Mouse (Mus musculus) neural tube, embryonic 11.5 days (tissue): ENCODE results near the gene Slc25a51. TPM values are rescaled to one million over a fixed set of nuclear protein-coding genes. Genes with fewer than 3 reads are reported as not detected.

Experiments
- ATAC-seq: fragments of 200-750 bp; cut with Nextera tagmentation; 2 replicates; pipeline ENCODE4 v1.8.0; 2017; ENCODE audit warnings: moderate number of reproducible peaks, mild to moderate bottlenecking, moderate TSS enrichment, moderate library complexity; ENCODE audit not compliant: insufficient read depth, low FRiP score, low TSS enrichment
- DNase-seq: peaks from one replicate; pipeline ENCODE4 v3.0.0-alpha.2; 2015; ENCODE audit warnings: low spot score
- H3K27ac ChIP-seq: fragments of 300-500 bp; sonication (generic); 2 replicates; pipeline ENCODE4 v1.5.1; 2014; ENCODE audit warnings: low read depth, mild to moderate bottlenecking, low read length
- H3K27me3 ChIP-seq: fragments of 300-500 bp; sonication (generic); 2 replicates; pipeline ENCODE4 v1.6.1; 2014; ENCODE audit warnings: mild to moderate bottlenecking, low read length, mixed read lengths; ENCODE audit not compliant: control insufficient read depth, insufficient read depth
- H3K36me3 ChIP-seq: fragments of 300-500 bp; sonication (generic); 2 replicates; pipeline ENCODE4 v1.6.1; 2014; ENCODE audit warnings: mild to moderate bottlenecking, low read length, moderate library complexity, mixed read lengths; ENCODE audit not compliant: control insufficient read depth, insufficient read depth
- H3K4me1 ChIP-seq: fragments of 300-500 bp; sonication (generic); 2 replicates; pipeline ENCODE4 v1.6.1; 2014; ENCODE audit warnings: low read length, mixed read lengths; ENCODE audit not compliant: control insufficient read depth, insufficient read depth
- H3K4me2 ChIP-seq: fragments of 300-500 bp; sonication (generic); 2 replicates; pipeline ENCODE4 v1.6.1; 2014; ENCODE audit warnings: low read depth, mild to moderate bottlenecking, moderate library complexity
- H3K4me3 ChIP-seq: fragments of 300-500 bp; sonication (generic); 2 replicates; pipeline ENCODE4 v1.5.1; 2014; ENCODE audit warnings: low read depth, low read length
- H3K9ac ChIP-seq: fragments of 300-500 bp; sonication (generic); 2 replicates; pipeline ENCODE4 v1.6.1; 2014; ENCODE audit warnings: mild to moderate bottlenecking, low read length
- H3K9me3 ChIP-seq: fragments of 300-500 bp; sonication (generic); 2 replicates; pipeline ENCODE4 v1.6.1; 2016; ENCODE audit warnings: low read length; ENCODE audit not compliant: control insufficient read depth
- WGBS: fragments of 180-500 bp; shearing (Covaris S2); extraction: QIAGEN DNeasy Blood & Tissue Kit; methylation state at CpG from one replicate; pipeline ENCODE4 v1.1.7; 2014; 5-methylcytosine and 5-hydroxymethylcytosine counted together
- polyA plus RNA-seq: library from polyadenylated mRNA; unstranded; fragments of >200 nt; fragmentation: Nextera tagmentation; extraction: Ambion mirVana; gene quantifications from 2 replicates; pipeline ENCODE4 v1.2.1, GENCODE M21; 2014

Slc25a51 gene
- polyA plus RNA-seq, 1 experiment from 2014 or later: 72.7 TPM

DNA sequence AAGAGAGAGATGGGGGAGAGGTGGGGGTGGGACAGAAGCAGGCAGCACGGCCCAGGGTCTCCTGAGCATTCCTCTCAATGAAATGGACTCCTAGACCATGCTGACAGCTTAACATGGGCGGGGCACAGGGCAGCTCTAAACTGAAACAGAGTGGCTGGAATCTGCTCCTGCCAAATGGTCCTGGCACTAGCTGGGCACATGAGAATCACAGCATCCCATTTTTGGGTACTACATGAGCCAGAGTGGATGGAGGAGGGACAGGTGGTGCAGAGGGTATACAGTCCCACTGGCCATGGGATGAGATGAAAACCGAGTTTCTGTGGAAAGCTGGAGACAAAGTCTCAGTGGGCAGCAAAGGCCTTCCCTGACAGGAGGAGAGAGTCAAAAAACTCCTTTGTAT, 36.7 kb upstream of the Slc25a51 start:
- ATAC-seq: no peak
- no peak overlapping the region for H3K4me2 ChIP-seq
- no peak overlapping the region for H3K27ac ChIP-seq
- H3K9ac ChIP-seq: no peak overlapping the region
- no peaks in the 10 kb centered on the region for H3K9me3 ChIP-seq
- no peak for DNase-seq
- H3K4me1 ChIP-seq: peaks cover under 1% of the 10 kb centered on the region; the same call in 1 of the 2 replicates
- 53% methylated on average over 3 of the region's 3 CpGs for WGBS
- no peak overlapping the region for H3K4me3 ChIP-seq
- no peaks in the 10 kb centered on the region for H3K27me3 ChIP-seq
- H3K36me3 ChIP-seq: no peaks in the 10 kb centered on the region

DNA sequence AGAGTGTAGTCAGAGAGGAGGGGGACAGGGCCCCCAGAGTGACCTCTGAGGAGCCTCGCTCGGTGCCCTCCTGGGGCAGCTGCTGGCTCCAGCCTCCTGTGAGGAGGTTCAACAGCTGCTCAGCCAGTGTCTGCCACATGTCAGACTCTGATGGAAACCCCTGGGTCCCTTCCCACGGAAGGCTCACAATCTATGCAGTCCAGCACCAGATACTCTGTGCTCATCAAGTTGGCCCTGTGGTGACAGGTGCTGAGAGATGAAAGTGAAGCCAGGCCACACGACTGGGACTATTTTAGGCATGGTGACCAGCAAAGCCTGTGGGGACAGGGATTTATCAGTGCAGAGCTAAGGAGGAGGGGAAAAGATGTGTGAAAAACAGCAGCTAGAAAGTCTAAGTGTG, 36.2 kb upstream of the Slc25a51 start:
- no peak overlapping the region for H3K4me3 ChIP-seq
- DNase-seq (no peak), ATAC-seq (no peak)
- no peak overlapping the region for H3K27ac ChIP-seq
- H3K4me1 ChIP-seq: peaks cover 4% of the 10 kb centered on the region
- no peaks in the 10 kb centered on the region for H3K27me3 ChIP-seq
- no peak overlapping the region for H3K4me2 ChIP-seq
- no peaks in the 10 kb centered on the region for H3K9me3 ChIP-seq
- no peaks in the 10 kb centered on the region for H3K36me3 ChIP-seq
- WGBS: 49% methylated on average over 4 of the region's 4 CpGs
- H3K9ac ChIP-seq: no peak overlapping the region

DNA sequence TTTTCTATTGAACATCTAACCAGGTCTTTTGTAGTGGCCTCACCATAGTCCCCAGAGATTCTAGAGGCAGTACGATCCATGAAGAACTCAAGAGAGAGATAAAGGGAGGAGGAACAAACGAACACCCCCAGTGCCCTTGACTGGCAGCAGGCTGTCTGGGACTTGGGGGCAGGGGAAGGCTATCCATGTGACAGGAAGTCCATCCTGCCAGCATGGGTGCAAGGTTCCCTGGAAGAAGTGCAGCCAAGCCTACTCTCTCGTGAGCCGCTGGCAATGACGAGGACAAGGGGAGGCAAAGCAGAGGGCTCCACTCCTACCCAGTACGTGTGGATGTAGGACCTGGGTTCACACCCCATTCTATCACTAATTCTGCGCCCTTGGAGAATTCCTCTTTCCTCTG, 35.1 kb upstream of the Slc25a51 start:
- Histone ChIP-seq H3K27me3 (no peaks in the 10 kb centered on the region), H3K27ac (no peak overlapping the region), H3K9ac (no peak overlapping the region), H3K4me1 (peaks cover 12% of the 10 kb centered on the region), H3K4me2 (no peak overlapping the region), H3K36me3 (no peaks in the 10 kb centered on the region), H3K4me3 (no peak overlapping the region), H3K9me3 (no peaks in the 10 kb centered on the region)
- DNase-seq (no peak), ATAC-seq (no peak)
- 84% methylated on average over 7 of the region's 7 CpGs for WGBS

DNA sequence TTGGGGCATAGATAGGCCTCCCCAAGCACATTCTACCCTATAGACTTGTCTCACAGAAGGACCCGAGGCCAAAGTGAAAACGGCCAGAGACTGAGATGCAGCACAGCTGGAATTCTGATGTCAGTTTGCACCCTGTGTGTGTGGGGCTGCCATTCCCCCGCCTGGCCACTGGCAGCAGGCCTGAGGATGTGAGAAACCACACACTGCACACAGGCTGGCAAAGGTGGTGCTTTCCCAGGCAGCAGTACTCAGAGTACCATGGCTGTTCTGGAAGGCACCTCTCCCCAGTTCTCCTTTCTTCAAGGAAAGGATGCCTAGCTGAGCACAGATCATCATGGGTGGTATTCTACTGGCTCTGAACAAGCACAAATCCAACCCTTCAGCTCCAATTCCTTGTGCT, 33.7 kb upstream of the Slc25a51 start:
- H3K9me3 ChIP-seq: no peaks in the 10 kb centered on the region
- H3K4me2 ChIP-seq: no peak overlapping the region
- ATAC-seq (no peak), DNase-seq (no peak)
- no peak overlapping the region for H3K4me3 ChIP-seq
- no peaks in the 10 kb centered on the region for H3K27me3 ChIP-seq
- H3K36me3 ChIP-seq: no peaks in the 10 kb centered on the region
- H3K9ac ChIP-seq: no peak overlapping the region
- no peak overlapping the region for H3K27ac ChIP-seq
- WGBS: 82% methylated on average over 3 of the region's 3 CpGs
- H3K4me1 ChIP-seq: peaks cover 16% of the 10 kb centered on the region

DNA sequence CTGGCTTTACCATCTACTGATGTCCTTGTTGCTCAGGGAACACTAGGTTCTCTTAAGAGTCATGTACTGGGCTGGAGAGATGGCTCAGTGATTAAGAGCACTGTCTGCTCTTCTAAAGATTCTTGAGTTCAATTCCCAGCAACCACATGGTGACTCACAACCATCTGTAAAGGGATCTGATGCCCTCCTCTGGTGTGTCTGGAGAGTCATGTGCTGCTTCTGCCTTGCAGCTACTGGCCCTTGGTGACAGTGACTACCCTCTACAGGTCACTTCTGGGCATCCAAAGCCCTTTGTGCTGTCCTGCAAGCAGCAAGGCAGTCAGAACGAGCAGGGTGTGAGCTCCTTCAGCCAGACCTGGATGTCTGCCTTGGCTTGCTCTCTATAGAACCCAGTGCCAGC, 33.2 kb upstream of the Slc25a51 start:
- Histone ChIP-seq H3K36me3 (no peaks in the 10 kb centered on the region), H3K9ac (no peak overlapping the region), H3K4me2 (no peak overlapping the region), H3K4me3 (no peak overlapping the region), H3K27me3 (no peaks in the 10 kb centered on the region), H3K4me1 (peaks cover 21% of the 10 kb centered on the region), H3K27ac (no peak overlapping the region), H3K9me3 (no peaks in the 10 kb centered on the region)
- ATAC-seq: no peak
- 83% methylated on average over 1 of the region's 1 CpGs for WGBS
- no peak for DNase-seq

DNA sequence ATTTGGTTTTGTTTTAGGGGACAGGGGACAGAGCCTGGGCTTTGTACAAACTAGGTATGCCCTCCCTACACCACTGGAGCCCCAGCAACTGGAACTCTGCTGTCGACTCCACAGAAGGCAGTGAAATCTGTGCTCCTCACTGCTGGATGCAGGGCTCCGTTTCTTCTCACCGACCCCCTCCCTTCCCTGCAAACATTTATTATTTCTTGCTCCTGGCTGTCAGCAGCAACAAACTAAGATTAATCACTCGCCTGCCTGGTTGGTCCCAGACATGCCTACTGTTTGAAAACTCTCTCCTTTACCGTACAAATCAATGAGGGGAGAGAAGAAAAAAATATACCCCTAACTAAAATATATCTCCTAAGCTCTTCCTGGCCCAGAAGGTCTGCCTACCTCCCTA, 30.7 kb upstream of the Slc25a51 start:
- Histone ChIP-seq H3K27me3 (no peaks in the 10 kb centered on the region), H3K36me3 (no peaks in the 10 kb centered on the region), H3K4me1 (peaks cover 33% of the 10 kb centered on the region), H3K4me3 (no peak overlapping the region), H3K9me3 (no peaks in the 10 kb centered on the region), H3K27ac (no peak overlapping the region), H3K4me2 (no peak overlapping the region), H3K9ac (no peak overlapping the region)
- ATAC-seq (no peak), DNase-seq (peak; percentile 46)
- WGBS: 29% methylated on average over 5 of the region's 5 CpGs

DNA sequence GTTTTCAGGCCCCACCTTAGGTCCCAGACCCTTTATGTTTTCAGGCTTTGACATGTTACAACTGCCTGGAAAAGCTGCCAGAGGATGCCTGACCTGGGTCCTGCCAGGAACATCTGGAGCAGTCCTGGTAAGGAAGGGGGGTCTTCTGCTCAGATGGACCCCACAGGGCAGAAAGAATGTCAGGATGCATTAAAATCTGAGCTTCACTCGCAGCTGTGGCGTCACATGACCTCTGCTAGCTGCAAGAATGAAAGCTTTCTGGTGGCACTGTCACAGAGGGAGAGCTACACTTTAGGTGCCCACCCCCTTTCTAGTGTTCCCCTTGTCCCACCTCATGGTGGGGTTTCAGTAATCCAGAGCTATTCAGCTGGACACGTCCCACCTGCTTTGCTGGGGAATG, 28.4 kb upstream of the Slc25a51 start:
- ATAC-seq (no peak), DNase-seq (no peak)
- peaks cover 36% of the 10 kb centered on the region for H3K4me1 ChIP-seq
- H3K4me3 ChIP-seq: no peak overlapping the region
- H3K27me3 ChIP-seq: no peaks in the 10 kb centered on the region
- H3K4me2 ChIP-seq: no peak overlapping the region
- no peaks in the 10 kb centered on the region for H3K9me3 ChIP-seq
- H3K9ac ChIP-seq: no peak overlapping the region
- 51% methylated on average over 3 of the region's 3 CpGs for WGBS
- H3K27ac ChIP-seq: no peak overlapping the region
- H3K36me3 ChIP-seq: no peaks in the 10 kb centered on the region; the same call in 1 of the 2 replicates

DNA sequence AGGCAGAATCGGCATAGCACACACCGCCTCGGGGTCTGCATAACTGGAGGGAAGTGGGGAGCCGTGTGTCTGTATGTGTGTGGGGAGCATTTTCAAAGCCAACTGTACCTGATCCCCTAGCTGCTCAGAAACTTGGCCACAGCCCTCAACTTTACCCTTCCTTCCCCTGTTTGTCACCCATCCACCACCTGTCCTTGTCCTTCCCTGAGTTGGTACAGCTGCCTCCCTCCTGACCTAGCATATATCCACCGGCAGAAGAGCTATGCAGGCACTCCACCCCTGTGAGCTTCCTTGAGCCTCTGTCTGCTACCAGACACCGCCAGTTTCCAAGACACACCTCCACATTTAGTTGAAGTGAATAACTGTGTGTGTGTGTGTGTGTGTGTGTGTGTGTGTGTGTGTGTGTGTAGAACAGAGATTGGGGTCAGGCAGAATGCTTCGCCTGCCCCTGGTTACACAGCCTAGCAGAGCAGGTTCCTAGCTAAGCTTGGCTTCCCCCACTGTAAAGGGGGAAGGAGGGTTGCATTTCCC, 27.9 kb upstream of the Slc25a51 start:
- Histone ChIP-seq H3K36me3 (no peaks in the 10 kb centered on the region; the same call in 1 of the 2 replicates), H3K4me2 (no peak overlapping the region), H3K27me3 (no peaks in the 10 kb centered on the region), H3K9ac (no peak overlapping the region), H3K27ac (peak overlapping the region; percentile 60), H3K4me3 (no peak overlapping the region), H3K9me3 (no peaks in the 10 kb centered on the region), H3K4me1 (peaks cover 36% of the 10 kb centered on the region)
- ATAC-seq (no peak), DNase-seq (no peak)
- WGBS: 67% methylated on average over 7 of the region's 7 CpGs

DNA sequence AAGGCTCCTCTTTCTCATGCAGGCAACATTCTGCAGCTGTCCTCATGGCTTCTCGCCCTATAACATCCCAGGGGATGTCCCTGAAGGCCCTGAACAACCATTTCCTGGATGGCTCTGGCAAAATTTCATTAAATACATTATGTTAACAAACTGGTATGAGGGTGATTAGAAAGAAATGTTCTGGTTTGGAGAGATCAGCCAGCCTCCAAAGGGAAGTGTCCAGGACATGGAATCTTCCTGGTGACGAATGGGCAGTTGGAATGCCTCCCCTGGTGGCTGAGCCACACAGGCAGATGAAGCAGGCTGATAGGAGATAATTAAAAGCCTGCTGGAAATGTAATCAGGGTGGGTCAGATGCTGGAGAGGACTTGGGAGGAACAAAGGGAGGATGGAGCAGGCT, 27.3 kb upstream of the Slc25a51 start:
- Histone ChIP-seq H3K4me3 (no peak overlapping the region), H3K9me3 (no peaks in the 10 kb centered on the region), H3K4me2 (no peak overlapping the region), H3K9ac (no peak overlapping the region; the same call in 1 of the 2 replicates), H3K36me3 (no peaks in the 10 kb centered on the region; the same call in 1 of the 2 replicates), H3K27me3 (no peaks in the 10 kb centered on the region), H3K27ac (peak overlapping the region; percentile 60; the same call in 1 of the 2 replicates), H3K4me1 (peaks cover 36% of the 10 kb centered on the region)
- WGBS: 49% methylated on average over 2 of the region's 2 CpGs
- no peak for DNase-seq
- no peak for ATAC-seq
